Mouse (Mus musculus): ENCODE results near the gene Ece1.

Gene Ece1

GRCm38 (mm10) chr4:137887337-137887992, 25.4 kb downstream of the Ece1 start:
- DNase-seq = no peak

GRCm38 (mm10) chr4:137887993-137888388, 26.0 kb downstream of the Ece1 start:
- no peak for DNase-seq

GRCm38 (mm10) chr4:137890596-137890995, 28.6 kb downstream of the Ece1 start:
- no peak for DNase-seq

GRCm38 (mm10) chr4:137891553-137892145, 29.6 kb downstream of the Ece1 start:
- DNase-seq = peak; percentile 71

- peak; percentile 89 for DNase-seq
These were observed 30.7 kb downstream of the Ece1 start for GRCm38 (mm10) chr4:137892713-137893242.

GRCm38 (mm10) chr4:137896612-137897297, 34.7 kb downstream of the Ece1 start:
- DNase-seq = peak; percentile 88

GRCm38 (mm10) chr4:137897298-137897612, 35.2 kb downstream of the Ece1 start:
- peak; percentile 88 for DNase-seq

- DNase-seq = no peak
These were observed 36.5 kb downstream of the Ece1 start for GRCm38 (mm10) chr4:137898490-137898889.

GRCm38 (mm10) chr4:137902268-137902667, 40.2 kb downstream of the Ece1 start:
- DNase-seq = peak; percentile 79

GRCm38 (mm10) chr4:137902873-137903272, 40.8 kb downstream of the Ece1 start:
- no peak for DNase-seq

- peak; percentile 74 for DNase-seq
These were observed 43.0 kb downstream of the Ece1 start for GRCm38 (mm10) chr4:137904956-137905551.

GRCm38 (mm10) chr4:137907979-137908378, 45.9 kb downstream of the Ece1 start:
- DNase-seq = no peak

GRCm38 (mm10) chr4:137908489-137908888, 46.5 kb downstream of the Ece1 start:
- DNase-seq = no peak

- DNase-seq = no peak
These were observed 46.9 kb downstream of the Ece1 start for GRCm38 (mm10) chr4:137908915-137909314.

GRCm38 (mm10) chr4:137909471-137909870, 47.4 kb downstream of the Ece1 start:
- DNase-seq = no peak

GRCm38 (mm10) chr4:137910382-137911009, 48.5 kb downstream of the Ece1 start:
- DNase-seq = no peak

GRCm38 (mm10) chr4:137911657-137912056, 49.6 kb downstream of the Ece1 start:
- DNase-seq = no peak

- no peak for DNase-seq
These were observed 50.8 kb downstream of the Ece1 start for GRCm38 (mm10) chr4:137912768-137913305.

- DNase-seq = peak; percentile 81
These were observed 51.5 kb downstream of the Ece1 start for GRCm38 (mm10) chr4:137913321-137914057.

GRCm38 (mm10) chr4:137917591-137917990, 55.6 kb downstream of the Ece1 start:
- DNase-seq = no peak

GRCm38 (mm10) chr4:137918559-137918958, 56.5 kb downstream of the Ece1 start:
- DNase-seq = peak; percentile 60

- DNase-seq = no peak
These were observed 57.1 kb downstream of the Ece1 start for GRCm38 (mm10) chr4:137919116-137919515.
